Mouse (Mus musculus) C2C12 (cell line): ENCODE data around the gene Kcnip1.

ENCODE experiments used
- CEBPB ChIP-seq: IDR thresholded peaks from one replicate; pipeline ENCODE4 v1.6.1; 2011; ENCODE audit warnings: low read depth, mild to moderate bottlenecking, control low read depth, moderate library complexity
- CTCF ChIP-seq: IDR thresholded peaks from one replicate; pipeline ENCODE4 v1.5.1; 2011; ENCODE audit not compliant: control insufficient read depth, insufficient read depth, insufficient read length
- MAX ChIP-seq: IDR thresholded peaks from one replicate; pipeline ENCODE4 v1.6.1; 2011; ENCODE audit warnings: mild to moderate bottlenecking, control low read depth
- MYOD1 ChIP-seq: IDR thresholded peaks from one replicate; pipeline ENCODE4 v1.6.1; 2011; ENCODE audit warnings: low read depth; ENCODE audit not compliant: control insufficient read depth, insufficient read length
- MYOG ChIP-seq: IDR thresholded peaks from one replicate; pipeline ENCODE4 v1.6.1; 2011; ENCODE audit not compliant: control insufficient read depth, insufficient read length; ENCODE audit errors: extremely low read depth
- USF1 ChIP-seq: IDR thresholded peaks from one replicate; pipeline ENCODE4 v1.6.1; 2011; ENCODE audit warnings: low read depth, mild to moderate bottlenecking, control low read depth, moderate library complexity

DNA sequence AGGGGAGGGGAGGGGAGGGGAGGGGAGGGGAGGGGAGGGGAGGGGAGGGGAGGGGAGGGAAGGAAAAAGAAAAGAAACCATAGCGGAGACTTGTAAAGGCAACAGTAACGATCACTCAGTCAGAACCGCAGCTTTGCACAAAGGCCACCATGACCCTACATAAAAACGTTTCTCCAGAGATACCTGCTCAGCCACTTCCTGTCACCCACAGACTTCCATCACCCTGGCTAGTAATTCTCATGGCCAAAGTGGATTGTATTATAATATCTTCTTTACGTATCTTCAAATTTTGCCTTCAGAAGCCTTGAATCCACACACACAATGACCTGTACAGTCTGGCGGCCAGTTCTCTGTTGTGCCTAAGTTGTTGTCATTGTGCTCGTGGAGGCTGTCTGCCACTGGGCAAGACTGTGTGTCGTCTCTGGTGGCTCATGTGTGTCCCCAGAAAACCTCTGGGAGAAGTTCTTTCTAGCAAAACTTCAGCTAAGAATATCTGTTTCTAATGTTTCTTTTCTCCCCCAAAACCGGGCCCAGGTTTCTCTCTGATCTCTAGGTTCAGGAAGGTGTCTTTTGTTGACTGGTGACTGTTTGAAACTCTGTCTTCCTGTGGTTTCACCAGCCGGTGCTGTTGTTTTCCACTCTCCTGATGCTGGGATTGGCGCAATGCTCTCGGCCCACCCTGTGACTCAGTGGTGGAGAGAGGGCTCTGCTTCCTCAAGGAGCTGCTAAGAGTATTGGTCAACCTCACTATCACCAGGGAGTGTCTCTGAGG is 16.6 kb upstream of the Kcnip1 start:
- TF ChIP-seq MYOD1 (no peak), CTCF (no peak), CEBPB (no peak), MAX (no peak), USF1 (no peak), MYOG (no peak)
